Mouse (Mus musculus): Measurements from ENCODE around the gene Pole2. TPM values are rescaled to one million over a fixed set of nuclear protein-coding genes. Genes with fewer than 3 reads are reported as not detected.
A peak's percentile ranks its signal among the peaks of the same experiment; 100 is the strongest.

Gene Pole2
- polyA plus RNA-seq, 1 experiment from 2014 or later: 33.0 TPM

DNA sequence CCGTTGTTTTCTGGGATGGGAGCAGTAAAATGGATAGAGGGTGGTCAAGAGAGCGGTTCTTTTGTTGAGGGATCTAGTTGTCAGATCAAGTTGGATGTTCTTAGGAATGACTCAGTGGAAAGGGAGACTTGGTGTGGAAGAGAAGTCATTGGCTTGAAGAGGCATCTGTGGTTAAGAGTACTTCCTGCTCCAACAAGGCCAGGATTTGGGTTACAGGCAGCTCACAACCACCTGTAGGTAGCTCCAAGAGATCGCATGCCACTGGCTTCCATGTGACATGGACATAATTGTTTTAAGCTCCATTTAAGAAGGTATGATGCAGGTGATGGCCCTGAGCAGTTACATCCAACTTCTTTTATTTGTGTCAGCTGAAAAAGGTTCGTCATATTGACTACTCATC, 21.8 kb upstream of the Pole2 start:
- Histone ChIP-seq H3K36me3 (ENCODE audit: control insufficient read depth, insufficient read depth, low read length) (no peaks in the 10 kb centered on the region), H3K27ac (ENCODE audit: low read length) (no peak overlapping the region), H3K9me3 (ENCODE audit: control insufficient read depth, low read depth, low read length) (no peaks in the 10 kb centered on the region), H3K27me3 (ENCODE audit: control insufficient read depth, insufficient read depth, low read length) (no peaks in the 10 kb centered on the region), H3K9ac (replicated peaks; ENCODE audit: low read depth, low read length) (no peak overlapping the region), H3K4me1 (ENCODE audit: control insufficient read depth, insufficient read depth, low read length) (no peaks in the 10 kb centered on the region), H3K4me3 (ENCODE audit: low read depth, low read length) (no peak overlapping the region), H3K4me2 (replicated peaks; ENCODE audit: low read depth, low read length) (no peak overlapping the region)
- no peak for ATAC-seq (ENCODE audit: insufficient number of reproducible peaks, insufficient read depth, low FRiP score, low read depth)
- 91% methylated on average over 4 of the region's 4 CpGs for WGBS

GRCm38 (mm10) chr12:69241771-69242431, 13.9 kb upstream of the Pole2 start:
- under 1% methylated on average over 63 of the region's 64 CpGs for WGBS

GRCm38 (mm10) chr12:69241405-69241770, 13.4 kb upstream of the Pole2 start:
- ATAC-seq (ENCODE audit: insufficient number of reproducible peaks, insufficient read depth, low FRiP score, low read depth): no peak
- H3K9ac ChIP-seq (replicated peaks; ENCODE audit: low read depth, low read length): peak overlapping the region; percentile 72
- no peaks in the 10 kb centered on the region for H3K27me3 ChIP-seq (ENCODE audit: control insufficient read depth, insufficient read depth, low read length)
- H3K9me3 ChIP-seq (ENCODE audit: control insufficient read depth, low read depth, low read length): no peaks in the 10 kb centered on the region
- WGBS: 2% methylated on average over 3 of the region's 3 CpGs
- peak overlapping the region; percentile 48 for H3K4me2 ChIP-seq (replicated peaks; ENCODE audit: low read depth, low read length)
- peak overlapping the region; percentile 71 for H3K4me3 ChIP-seq (ENCODE audit: low read depth, low read length)
- H3K27ac ChIP-seq (ENCODE audit: low read length): peak overlapping the region; percentile 83
- H3K36me3 ChIP-seq (ENCODE audit: control insufficient read depth, insufficient read depth, low read length): no peaks in the 10 kb centered on the region
- peaks cover 5% of the 10 kb centered on the region for H3K4me1 ChIP-seq (ENCODE audit: control insufficient read depth, insufficient read depth, low read length)

More at GRCm38 (mm10) chr12:69241771-69242431, 13.9 kb upstream of the Pole2 start:
- Histone ChIP-seq H3K4me2 (replicated peaks; ENCODE audit: low read depth, low read length) (peak overlapping the region; percentile 48), H3K4me3 (ENCODE audit: low read depth, low read length) (peak overlapping the region; percentile 71), H3K36me3 (ENCODE audit: control insufficient read depth, insufficient read depth, low read length) (no peaks in the 10 kb centered on the region), H3K9ac (replicated peaks; ENCODE audit: low read depth, low read length) (peak overlapping the region; percentile 72), H3K9me3 (ENCODE audit: control insufficient read depth, low read depth, low read length) (no peaks in the 10 kb centered on the region), H3K4me1 (ENCODE audit: control insufficient read depth, insufficient read depth, low read length) (peaks cover 5% of the 10 kb centered on the region), H3K27ac (ENCODE audit: low read length) (peak overlapping the region; percentile 83), H3K27me3 (ENCODE audit: control insufficient read depth, insufficient read depth, low read length) (no peaks in the 10 kb centered on the region)
- ATAC-seq (ENCODE audit: insufficient number of reproducible peaks, insufficient read depth, low FRiP score, low read depth): peak; percentile 92

DNA sequence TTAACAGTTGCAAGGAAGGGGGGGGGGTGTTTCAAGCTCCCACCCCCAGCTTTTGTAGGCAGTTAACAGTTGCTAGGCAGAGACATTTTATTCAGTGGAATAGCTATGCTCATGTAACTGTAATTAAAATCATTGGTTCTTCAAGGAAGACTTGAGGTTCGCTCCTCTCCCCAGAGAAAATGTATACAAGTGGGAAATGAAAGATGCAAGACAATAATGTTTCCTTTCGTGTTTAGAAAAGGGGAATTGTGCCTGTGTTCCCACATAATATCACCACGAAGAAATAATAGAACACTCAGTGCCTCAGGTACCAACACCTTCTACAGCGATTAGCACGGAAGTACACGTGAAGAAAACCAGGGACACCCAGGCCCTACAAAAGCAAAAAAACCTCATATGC, 12.9 kb upstream of the Pole2 start, which contains the start of gene Klhdc1:
TSS of gene Klhdc1 (plus strand) at position 301 of the 400 bp plus-strand sequence.
- Histone ChIP-seq H3K4me2 (replicated peaks; ENCODE audit: low read depth, low read length) (peak within 1 kb of the TSS; percentile 48), H3K27ac (ENCODE audit: low read length) (peak within 1 kb of the TSS; percentile 83), H3K4me3 (ENCODE audit: low read depth, low read length) (peak within 1 kb of the TSS; percentile 71), H3K27me3 (ENCODE audit: control insufficient read depth, insufficient read depth, low read length) (no peaks in the 10 kb centered on the region), H3K36me3 (ENCODE audit: control insufficient read depth, insufficient read depth, low read length) (no peaks in the 10 kb centered on the region), H3K4me1 (ENCODE audit: control insufficient read depth, insufficient read depth, low read length) (peaks cover 5% of the 10 kb centered on the region), H3K9me3 (ENCODE audit: control insufficient read depth, low read depth, low read length) (no peaks in the 10 kb centered on the region), H3K9ac (replicated peaks; ENCODE audit: low read depth, low read length) (peak within 1 kb of the TSS; percentile 72)
- WGBS: 69% methylated on average over 6 of the region's 6 CpGs
- ATAC-seq (ENCODE audit: insufficient number of reproducible peaks, insufficient read depth, low FRiP score, low read depth): no peak

- peaks cover 5% of the 10 kb centered on the region for H3K4me1 ChIP-seq (ENCODE audit: control insufficient read depth, insufficient read depth, low read length)
- ATAC-seq (ENCODE audit: insufficient number of reproducible peaks, insufficient read depth, low FRiP score, low read depth): no peak
- no peaks in the 10 kb centered on the region for H3K27me3 ChIP-seq (ENCODE audit: control insufficient read depth, insufficient read depth, low read length)
- 36% methylated on average over 3 of the region's 3 CpGs for WGBS
- no peaks in the 10 kb centered on the region for H3K9me3 ChIP-seq (ENCODE audit: control insufficient read depth, low read depth, low read length)
- H3K4me3 ChIP-seq (ENCODE audit: low read depth, low read length): no peak overlapping the region
- H3K4me2 ChIP-seq (replicated peaks; ENCODE audit: low read depth, low read length): no peak overlapping the region
- H3K9ac ChIP-seq (replicated peaks; ENCODE audit: low read depth, low read length): no peak overlapping the region
- H3K36me3 ChIP-seq (ENCODE audit: control insufficient read depth, insufficient read depth, low read length): no peaks in the 10 kb centered on the region
- no peak overlapping the region for H3K27ac ChIP-seq (ENCODE audit: low read length)
Measured at GRCm38 (mm10) chr12:69238284-69238683, 10.3 kb upstream of the Pole2 start.

- Histone ChIP-seq H3K9me3 (ENCODE audit: control insufficient read depth, low read depth, low read length) (no peaks in the 10 kb centered on the region), H3K27me3 (ENCODE audit: control insufficient read depth, insufficient read depth, low read length) (no peaks in the 10 kb centered on the region), H3K9ac (replicated peaks; ENCODE audit: low read depth, low read length) (no peak overlapping the region), H3K4me1 (ENCODE audit: control insufficient read depth, insufficient read depth, low read length) (peaks cover under 1% of the 10 kb centered on the region; the same call in 1 of the 2 replicates), H3K4me2 (replicated peaks; ENCODE audit: low read depth, low read length) (no peak overlapping the region), H3K27ac (ENCODE audit: low read length) (no peak overlapping the region), H3K4me3 (ENCODE audit: low read depth, low read length) (no peak overlapping the region), H3K36me3 (ENCODE audit: control insufficient read depth, insufficient read depth, low read length) (no peaks in the 10 kb centered on the region)
- ATAC-seq (ENCODE audit: insufficient number of reproducible peaks, insufficient read depth, low FRiP score, low read depth): peak; percentile 53; the same call in 1 of the 2 replicates
- 78% methylated on average over 6 of the region's 6 CpGs for whole genome bisulfite sequencing
Measured at GRCm38 (mm10) chr12:69235782-69236181, 7.8 kb upstream of the Pole2 start.

DNA sequence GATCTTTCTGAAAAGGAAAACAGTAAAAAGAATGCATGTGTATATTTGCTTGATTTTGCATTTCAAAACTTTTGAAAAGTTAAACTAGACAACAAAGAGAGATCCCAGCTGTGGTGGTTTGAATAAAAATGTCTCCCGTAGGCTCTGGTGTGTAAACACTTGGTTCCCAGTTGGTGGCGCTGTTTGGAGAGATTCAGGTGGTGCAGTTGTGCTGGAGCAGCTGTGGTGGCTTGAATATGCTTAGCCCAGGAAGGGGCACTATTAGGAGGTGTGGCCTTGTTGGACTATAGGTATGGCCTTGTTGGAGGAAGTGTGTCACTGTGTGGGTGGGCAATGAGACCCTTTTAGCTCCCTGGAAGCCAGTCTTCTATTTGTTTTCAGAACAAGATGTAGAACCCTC, 1.3 kb upstream of the Pole2 start:
- H3K4me3 ChIP-seq (ENCODE audit: low read depth, low read length): no peak overlapping the region
- no peaks in the 10 kb centered on the region for H3K9me3 ChIP-seq (ENCODE audit: control insufficient read depth, low read depth, low read length)
- H3K9ac ChIP-seq (replicated peaks; ENCODE audit: low read depth, low read length): no peak overlapping the region
- no peak for ATAC-seq (ENCODE audit: insufficient number of reproducible peaks, insufficient read depth, low FRiP score, low read depth)
- no peaks in the 10 kb centered on the region; the same call in 1 of the 2 replicates for H3K36me3 ChIP-seq (ENCODE audit: control insufficient read depth, insufficient read depth, low read length)
- H3K27me3 ChIP-seq (ENCODE audit: control insufficient read depth, insufficient read depth, low read length): no peaks in the 10 kb centered on the region
- H3K4me2 ChIP-seq (replicated peaks; ENCODE audit: low read depth, low read length): no peak overlapping the region
- H3K4me1 ChIP-seq (ENCODE audit: control insufficient read depth, insufficient read depth, low read length): peaks cover 4% of the 10 kb centered on the region; the same call in 1 of the 2 replicates
- H3K27ac ChIP-seq (ENCODE audit: low read length): no peak overlapping the region
- WGBS: 63% methylated on average over 2 of the region's 2 CpGs

GRCm38 (mm10) chr12:69220613-69221277, 7.2 kb downstream of the Pole2 start:
- no peak overlapping the region for H3K27ac ChIP-seq (ENCODE audit: low read length)
- H3K4me3 ChIP-seq (ENCODE audit: low read depth, low read length): no peak overlapping the region
- H3K9me3 ChIP-seq (ENCODE audit: control insufficient read depth, low read depth, low read length): no peaks in the 10 kb centered on the region
- H3K9ac ChIP-seq (replicated peaks; ENCODE audit: low read depth, low read length): no peak overlapping the region
- peaks cover 28% of the 10 kb centered on the region for H3K36me3 ChIP-seq (ENCODE audit: control insufficient read depth, insufficient read depth, low read length)
- H3K27me3 ChIP-seq (ENCODE audit: control insufficient read depth, insufficient read depth, low read length): no peaks in the 10 kb centered on the region
- 90% methylated on average over 19 of the region's 19 CpGs for WGBS
- H3K4me1 ChIP-seq (ENCODE audit: control insufficient read depth, insufficient read depth, low read length): no peaks in the 10 kb centered on the region
- no peak for ATAC-seq (ENCODE audit: insufficient number of reproducible peaks, insufficient read depth, low FRiP score, low read depth)
- no peak overlapping the region for H3K4me2 ChIP-seq (replicated peaks; ENCODE audit: low read depth, low read length)

Measured in stomach, embryonic 14.5 days (tissue).